Mouse (Mus musculus): ENCODE measurements at regions not wholly inside any gene's neighbourhood (a gene's known extent, or its start where the extent isn't known, plus 50 kb on each side); places are given as distances from the start of the nearest gene placed in this dataset.

GRCm38 (mm10) chr19:53442132-53442610, 51.8 kb upstream of the Smndc1 start:
- Histone ChIP-seq H3K9ac (ENCODE audit: control insufficient read depth, low read depth, low read length, poor library complexity, severe bottlenecking) (no peak overlapping the region), H3K79me2 (ENCODE audit: control insufficient read depth, insufficient read depth, low read length, poor library complexity) (no peaks in the 10 kb centered on the region), H3K27ac (ENCODE audit: control insufficient read depth, low read depth, low read length) (no peak overlapping the region), H3K9me3 (replicated peaks; ENCODE audit: insufficient read depth, low read length) (no peaks in the 10 kb centered on the region), H3K27me3 (ENCODE audit: control insufficient read depth in 1 of 2, insufficient read depth in 2 of 2, low read length in 2 of 2) (peaks cover 19 to 24% of the 10 kb centered on the region in 2 experiments), H3K4me1 (ENCODE audit: control insufficient read depth in 1 of 2, insufficient read depth in 2 of 2, low read length in 2 of 2) (no peaks in the 10 kb centered on the region), H3K4me3 (ENCODE audit: control insufficient read depth in 1 of 2, insufficient read depth in 1 of 2, low read depth in 2 of 2, low read length in 2 of 2) (no peak overlapping the region), H3K36me3 (ENCODE audit: control insufficient read depth in 1 of 2, insufficient read depth in 2 of 2, low read length in 2 of 2) (no peaks in the 10 kb centered on the region)
- no peak for TF ChIP-seq ZKSCAN1 (IDR thresholded peaks at IDR 0.05; ENCODE audit: low read depth, low read length)
- TF ChIP-seq TAL1 (IDR thresholded peaks at IDR 0.05; ENCODE audit: low read length) = no peak
- no peak for TF ChIP-seq MYB (IDR thresholded peaks at IDR 0.05; ENCODE audit: low read depth, low read length)
- no peak for TF ChIP-seq ZNF384 (IDR thresholded peaks at IDR 0.05; ENCODE audit: low read depth, low read length)
- TF ChIP-seq RCOR1 (IDR thresholded peaks at IDR 0.05; ENCODE audit: low read depth, low read length) = no peak
- TF ChIP-seq CHD2 (IDR thresholded peaks at IDR 0.05; ENCODE audit: low read length) = no peak
- no peak for TF ChIP-seq NRF1 (IDR thresholded peaks at IDR 0.05; ENCODE audit: insufficient read depth, low read depth, low read length, poor library complexity, severe bottlenecking)
- TF ChIP-seq JUND (IDR thresholded peaks at IDR 0.05; ENCODE audit: low read depth, low read length) = no peak
- no peak for TF ChIP-seq BHLHE40 (IDR thresholded peaks at IDR 0.05; ENCODE audit: borderline replicate concordance, low read depth, low read length)
- no peak for TF ChIP-seq MAX (IDR thresholded peaks at IDR 0.05; ENCODE audit: low read length)
- TF ChIP-seq SIN3A (IDR thresholded peaks at IDR 0.05; ENCODE audit: low read length) = no peak
- no peak for TF ChIP-seq USF1 (IDR thresholded peaks at IDR 0.05; ENCODE audit: low read depth, low read length)
- TF ChIP-seq UBTF (IDR thresholded peaks at IDR 0.05; ENCODE audit: borderline replicate concordance, insufficient read depth, low read depth, low read length) = no peak
- no peak for TF ChIP-seq NELFE (IDR thresholded peaks at IDR 0.05; ENCODE audit: low read depth, low read length)
- TF ChIP-seq MYC (IDR thresholded peaks at IDR 0.05; ENCODE audit: low read depth, low read length) = no peak
- TF ChIP-seq HCFC1 (IDR thresholded peaks at IDR 0.05; ENCODE audit: low read depth, low read length) = no peak
- no peak for DNase-seq (ENCODE audit: low read depth, low spot score)

- Histone ChIP-seq H3K36me3 (ENCODE audit: control insufficient read depth in 1 of 2, insufficient read depth in 2 of 2, low read length in 2 of 2) (no peaks in the 10 kb centered on the region), H3K4me3 (ENCODE audit: control insufficient read depth in 1 of 2, insufficient read depth in 1 of 2, low read depth in 2 of 2, low read length in 2 of 2) (no peak overlapping the region), H3K9ac (ENCODE audit: control insufficient read depth, low read depth, low read length, poor library complexity, severe bottlenecking) (no peak overlapping the region), H3K79me2 (ENCODE audit: control insufficient read depth, insufficient read depth, low read length, poor library complexity) (no peaks in the 10 kb centered on the region), H3K4me1 (ENCODE audit: control insufficient read depth in 1 of 2, insufficient read depth in 2 of 2, low read length in 2 of 2) (no peaks in the 10 kb centered on the region), H3K27me3 (ENCODE audit: control insufficient read depth in 1 of 2, insufficient read depth in 2 of 2, low read length in 2 of 2) (peaks cover 14 to 23% of the 10 kb centered on the region in 2 experiments), H3K9me3 (replicated peaks; ENCODE audit: insufficient read depth, low read length) (no peaks in the 10 kb centered on the region), H3K27ac (ENCODE audit: control insufficient read depth, low read depth, low read length) (no peak overlapping the region)
- no peak for DNase-seq (ENCODE audit: low read depth, low spot score)
- TF ChIP-seq ELF1 (IDR thresholded peaks at IDR 0.05; ENCODE audit: low read depth, low read length) (no peak), CTCF (IDR thresholded peaks at IDR 0.05 in 2 of 3, conservative IDR thresholded peaks at IDR 0.05 in 1 of 3; ENCODE audit: control insufficient read depth in 1 of 3, insufficient read depth in 1 of 3, low read depth in 2 of 3, low read length in 3 of 3, poor library complexity in 1 of 3, severe bottlenecking in 1 of 3) (no peak), KAT2A (conservative IDR thresholded peaks at IDR 0.05; ENCODE audit: low read depth, low read length) (no peak), TAL1 (IDR thresholded peaks at IDR 0.05; ENCODE audit: low read length) (no peak), MEF2A (IDR thresholded peaks at IDR 0.05; ENCODE audit: extremely low read depth, insufficient replicate concordance, low read depth, low read length, poor library complexity, severe bottlenecking) (no peak), HCFC1 (IDR thresholded peaks at IDR 0.05; ENCODE audit: low read depth, low read length) (no peak), POLR2AphosphoS2 (IDR thresholded peaks at IDR 0.05; ENCODE audit: low read length) (no peak), MAX (IDR thresholded peaks at IDR 0.05; ENCODE audit: low read length) (no peak), NRF1 (IDR thresholded peaks at IDR 0.05; ENCODE audit: insufficient read depth, low read depth, low read length, poor library complexity, severe bottlenecking) (no peak), ZNF384 (IDR thresholded peaks at IDR 0.05; ENCODE audit: low read depth, low read length) (no peak), GABPA (IDR thresholded peaks at IDR 0.05; ENCODE audit: low read depth, low read length) (no peak)
These were observed 51.2 kb upstream of the Smndc1 start for GRCm38 (mm10) chr19:53441449-53442131.
